Mouse (Mus musculus): ENCODE results near the gene Actr5. TPM values are rescaled to one million over a fixed set of nuclear protein-coding genes. Genes with fewer than 3 reads are reported as not detected.

The Actr5 gene
- total RNA-seq, 2 experiments from 2014 or later, result 11.0 to 11.9 TPM

- DNase-seq, result peak; percentile 61 to 74
Measured at GRCm38 (mm10) chr2:158687804-158688241, 63.1 kb downstream of the Actr5 start.

Small RNA genes lying within 50 kb of the gene (microRNA-seq; reads per million reads assigned to microRNA genes)
- gene Mir3474, result 4.0 reads per million, percentile 11 among the genes with 10 or more reads in this experiment

Other genes with a start within 250 kb of the Actr5 start
- 1 to 10 TPM; 3.5 to 4.7 TPM for gene Snhg11, start 249.2 kb upstream of the Actr5 start, total RNA-seq (2021)
- gene Ralgapb, start 215.0 kb upstream of the Actr5 start, total RNA-seq (2021), result 10 to 100 TPM; 69.6 to 69.9 TPM
- 10 to 100 TPM; 90.4 to 93.3 TPM for gene Adig, start 122.3 kb upstream of the Actr5 start, total RNA-seq (2021)
- not detected for gene Arhgap40, start 112.1 kb upstream of the Actr5 start, total RNA-seq (2021)
- gene Slc32a1, start 14.1 kb upstream of the Actr5 start, total RNA-seq (2021), result not detected
- gene Ppp1r16b, start 40.5 kb downstream of the Actr5 start, total RNA-seq (2021), result 10 to 100 TPM in 1 of 2 experiments, 1 to 10 TPM in 1; 8.8 to 14.1 TPM
- gene Fam83d, start 143.2 kb downstream of the Actr5 start, total RNA-seq (2021), result 1 to 10 TPM; 1.6 to 1.9 TPM
- gene Dhx35, start 169.9 kb downstream of the Actr5 start, total RNA-seq (2021), result 10 to 100 TPM; 10.6 to 11.2 TPM